Mouse (Mus musculus) heart, postnatal 4 days (tissue): ENCODE data around the gene Pdp2. TPM values are rescaled to one million over a fixed set of nuclear protein-coding genes. Genes with fewer than 3 reads are reported as not detected.

Experiments
- DNase-seq: peaks from one replicate; pipeline ENCODE4 v3.0.0; 2021
- total RNA-seq, 2 experiments: library from RNA; stranded (reverse); gene quantifications; 2 replicates each; pipeline ENCODE4 v1.2.3; 2021

Pdp2 gene
- total RNA-seq, 2 experiments from 2014 or later: 5.0 to 5.4 TPM

GRCm38 (mm10) chr8:104598496-104598895, 7.2 kb downstream of the Pdp2 start:
- no peak for DNase-seq

GRCm38 (mm10) chr8:104601386-104601785, 10.1 kb downstream of the Pdp2 start:
- no peak for DNase-seq

- peak; percentile 23 for DNase-seq
Measured at GRCm38 (mm10) chr8:104601941-104602371, 10.7 kb downstream of the Pdp2 start.

GRCm38 (mm10) chr8:104602468-104603244, 11.4 kb downstream of the Pdp2 start:
- DNase-seq: peak; percentile 93

GRCm38 (mm10) chr8:104603245-104603593, 12.0 kb downstream of the Pdp2 start:
- no peak for DNase-seq

GRCm38 (mm10) chr8:104606329-104606728, 15.1 kb downstream of the Pdp2 start:
- DNase-seq: peak; percentile 85

GRCm38 (mm10) chr8:104607944-104608343, 16.7 kb downstream of the Pdp2 start:
- peak; percentile 86 for DNase-seq

- DNase-seq: peak; percentile 79
Measured at GRCm38 (mm10) chr8:104609222-104609621, 18.0 kb downstream of the Pdp2 start.

- peak; percentile 90 for DNase-seq
Measured at GRCm38 (mm10) chr8:104610185-104610766, 19.0 kb downstream of the Pdp2 start.

- DNase-seq: peak; percentile 17
Measured at GRCm38 (mm10) chr8:104611613-104612012, 20.4 kb downstream of the Pdp2 start.

- DNase-seq: peak; percentile 36
Measured at GRCm38 (mm10) chr8:104613119-104613518, 21.9 kb downstream of the Pdp2 start.

- no peak for DNase-seq
Measured at GRCm38 (mm10) chr8:104620765-104621164, 29.5 kb downstream of the Pdp2 start.

- no peak for DNase-seq
Measured at GRCm38 (mm10) chr8:104624161-104624560, 32.9 kb downstream of the Pdp2 start, which contains the start of gene Cdh16. Gene Cdh16 (minus strand): TSS chr8:104624396.

- DNase-seq: peak; percentile 11
Measured at GRCm38 (mm10) chr8:104627065-104627740, 36.0 kb downstream of the Pdp2 start.

GRCm38 (mm10) chr8:104628402-104628801, 37.2 kb downstream of the Pdp2 start:
- peak; percentile 57 for DNase-seq

- DNase-seq: peak; percentile 90
Measured at GRCm38 (mm10) chr8:104629306-104630110, 38.3 kb downstream of the Pdp2 start.

- DNase-seq: no peak
Measured at GRCm38 (mm10) chr8:104630111-104630479, 38.8 kb downstream of the Pdp2 start.

- peak; percentile 53 for DNase-seq
Measured at GRCm38 (mm10) chr8:104630574-104630973, 39.3 kb downstream of the Pdp2 start.

GRCm38 (mm10) chr8:104630981-104631663, 39.9 kb downstream of the Pdp2 start, which contains the start of gene Rrad:
Gene Rrad (minus strand): TSS chr8:104631327.
- peak; percentile 81 for DNase-seq

- peak; percentile 25 for DNase-seq
Measured at GRCm38 (mm10) chr8:104631975-104632374, 40.7 kb downstream of the Pdp2 start.

- peak; percentile 8 for DNase-seq
Measured at GRCm38 (mm10) chr8:104632486-104632885, 41.2 kb downstream of the Pdp2 start.
